Mouse (Mus musculus): ENCODE measurements around the gene Cd7.
"Not testable (repeated sequence)": the region's sequence is repeated elsewhere in the genome, so short reads cannot be mapped to it uniquely, and the experiment has no call there.

Cd7 gene

DNA sequence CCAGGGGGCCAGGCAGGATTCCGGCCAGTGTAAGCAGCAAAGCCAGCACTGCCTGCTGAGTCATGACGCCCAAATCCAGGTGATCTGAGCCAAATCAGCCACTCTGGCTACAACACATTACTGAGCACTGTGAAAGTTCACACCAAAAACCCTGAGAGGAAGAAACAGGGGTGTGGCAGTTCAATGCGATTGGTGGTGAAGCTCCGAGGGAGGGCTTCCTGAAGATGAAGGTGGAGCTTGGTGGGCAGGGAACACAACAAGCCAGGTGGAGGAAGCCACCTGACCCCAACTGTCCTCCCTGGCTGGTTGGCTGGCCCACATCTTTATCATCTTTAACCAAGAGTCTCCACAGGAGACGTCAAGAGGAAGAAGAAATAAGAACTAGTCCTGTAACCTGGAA lies at the start of gene Cd7:
Cd7 (minus strand) TSS at position 117 of the 400 bp plus-strand sequence.
- DNase-seq (ENCODE audit: low read depth), result no peak

DNA sequence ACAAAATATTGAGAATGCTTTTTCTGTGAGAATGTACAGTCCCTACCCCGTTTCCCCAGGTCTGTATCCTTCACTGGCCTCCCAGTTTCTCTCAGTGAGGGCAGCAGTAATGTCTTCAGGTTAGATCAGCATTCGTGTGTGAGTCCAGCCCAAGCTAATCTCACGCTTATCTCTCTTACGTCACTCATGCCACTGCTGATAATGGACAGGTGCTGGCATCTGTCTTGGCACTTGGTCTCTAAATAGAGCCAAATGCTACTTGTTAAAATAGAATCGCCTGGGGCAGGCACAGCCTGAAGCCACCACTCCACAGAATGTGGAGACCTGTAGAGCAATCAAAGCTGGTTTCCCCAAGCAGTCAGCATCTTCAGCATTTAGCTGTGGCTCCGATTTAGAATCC lies 49.8 kb upstream of the Cd7 start:
- no peak for DNase-seq (ENCODE audit: low read depth)

DNA sequence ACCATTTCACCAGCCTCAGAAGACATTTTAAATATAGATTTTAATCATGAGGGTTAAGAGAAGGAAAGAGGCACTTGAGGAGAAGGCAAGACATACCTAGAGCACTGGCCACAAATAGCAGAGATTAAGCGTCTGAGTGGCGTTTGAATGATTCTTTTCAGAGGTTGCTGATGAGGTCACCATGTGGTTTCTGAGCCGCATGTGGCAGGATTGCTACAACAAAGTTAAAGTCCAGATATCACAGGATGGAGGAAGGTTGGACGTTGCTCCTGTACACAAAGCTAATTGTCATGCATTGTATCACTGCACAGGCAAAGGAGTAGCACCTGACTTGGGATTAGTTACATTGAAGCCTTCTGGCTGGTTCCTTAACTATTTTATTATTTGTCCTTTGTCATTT lies 47.1 kb upstream of the Cd7 start:
- DNase-seq (ENCODE audit: low read depth), result no peak

DNA sequence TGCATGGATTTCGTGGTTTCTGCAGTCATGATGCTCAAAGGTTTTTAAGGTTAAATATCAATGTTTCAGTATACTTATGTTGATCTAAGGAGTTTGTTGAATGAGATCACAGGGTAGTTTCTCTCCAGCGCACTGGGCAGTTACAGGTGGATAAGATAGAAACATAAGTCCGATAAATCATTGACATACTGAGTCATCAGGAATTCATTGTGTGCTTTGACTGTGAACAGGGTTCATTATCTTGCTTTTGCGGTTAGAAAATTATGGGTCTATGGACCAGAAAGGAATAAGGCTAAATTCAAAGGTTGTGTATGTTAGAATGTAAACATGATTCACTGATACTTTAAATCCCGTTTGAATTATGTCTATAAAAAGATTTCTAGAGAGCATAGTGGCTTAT lies 46.0 kb upstream of the Cd7 start:
- no peak for DNase-seq (ENCODE audit: low read depth)

DNA sequence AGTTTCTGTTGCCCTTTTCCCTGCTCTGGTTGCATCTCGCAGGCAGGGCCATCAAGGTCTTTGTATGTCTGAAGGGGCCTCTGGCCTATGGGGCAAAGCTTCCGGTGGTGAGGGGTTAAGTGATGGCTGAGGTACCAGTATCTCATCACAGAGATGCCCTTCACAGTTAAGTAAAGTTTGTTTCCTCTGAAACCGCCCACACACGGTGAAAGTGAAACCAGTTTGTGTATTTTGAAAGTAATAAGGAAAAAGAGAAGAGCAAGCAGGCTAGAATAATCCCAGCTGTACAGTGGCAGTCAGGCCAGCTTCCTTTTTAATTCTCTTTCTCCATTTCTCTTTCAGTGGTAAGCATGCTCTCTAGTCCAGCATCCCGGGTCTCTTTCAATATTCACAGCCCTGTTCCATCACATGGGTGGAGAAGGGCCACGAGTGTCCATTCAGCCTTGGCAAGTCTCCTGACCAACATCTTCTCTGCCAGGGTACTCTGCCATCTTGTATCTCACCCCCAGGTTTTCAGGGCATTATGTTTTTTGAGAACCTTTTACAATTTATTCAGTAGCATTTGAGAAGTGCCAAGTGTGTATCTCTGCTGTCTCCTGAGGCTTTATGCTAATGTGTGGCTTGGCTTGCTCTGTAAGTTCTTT lies 43.8 kb upstream of the Cd7 start:
- no peak for DNase-seq (ENCODE audit: low read depth)

DNA sequence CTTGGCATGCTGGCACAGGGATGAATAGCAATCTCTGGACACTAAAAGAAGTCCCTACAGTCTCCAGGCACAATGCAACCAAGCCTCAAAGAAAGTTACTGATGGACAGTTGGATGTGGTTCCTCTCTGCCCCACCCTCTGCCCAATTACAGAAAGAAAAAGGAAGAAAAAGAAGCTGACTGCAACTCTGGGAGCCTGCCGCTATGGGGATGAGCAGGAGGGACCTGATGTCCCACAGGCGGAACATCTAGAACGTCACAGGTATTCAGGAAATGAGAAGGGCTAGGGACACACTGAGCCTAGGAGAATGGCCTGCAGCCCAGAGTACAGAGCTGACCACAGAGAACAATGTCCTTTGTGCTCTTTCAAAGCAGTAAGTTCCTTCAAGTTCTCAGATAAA lies 43.0 kb upstream of the Cd7 start:
- DNase-seq (ENCODE audit: low read depth), result no peak

DNA sequence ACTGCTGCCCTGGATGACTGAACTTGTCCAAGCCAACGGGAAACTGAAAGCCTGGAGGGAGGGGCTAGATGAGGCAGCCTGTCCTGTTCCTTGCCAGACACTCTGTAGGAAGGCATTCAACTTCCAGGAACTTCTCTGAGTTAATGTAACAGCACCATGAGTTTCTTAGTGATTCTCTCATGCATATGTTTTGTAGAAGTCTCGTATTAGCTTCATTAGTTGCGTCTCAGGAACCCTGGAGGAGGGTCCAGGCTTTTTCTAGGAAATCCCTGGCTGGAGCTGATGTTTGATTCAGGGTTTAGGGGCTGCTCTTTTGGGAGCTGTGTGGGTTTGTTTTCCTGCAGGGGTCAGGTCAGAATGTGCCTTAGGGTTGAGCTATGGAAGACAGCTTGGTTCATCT lies 41.9 kb upstream of the Cd7 start, which contains the start of gene Sectm1a:
Sectm1a (minus strand) TSS at position 101 of the 400 bp plus-strand sequence.
- DNase-seq (ENCODE audit: low read depth), result no peak

DNA sequence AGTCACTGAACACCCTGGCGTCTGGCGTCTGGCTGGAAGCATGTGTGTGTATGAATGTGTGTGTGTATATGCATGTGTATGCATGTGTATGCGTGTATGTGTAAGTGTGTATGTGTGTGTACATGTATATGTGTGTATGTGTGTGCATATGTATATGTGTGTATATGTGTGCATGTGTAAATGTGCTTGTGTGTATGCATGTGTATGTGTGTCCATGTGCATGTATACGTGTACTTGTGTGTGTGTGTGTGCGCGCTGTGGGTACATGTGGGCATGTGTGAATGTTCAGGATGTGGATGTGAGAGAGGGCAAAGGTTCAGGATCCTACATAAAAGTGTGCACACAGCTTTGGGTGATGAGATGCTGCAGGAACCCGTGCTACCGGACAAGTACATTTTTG lies 41.1 kb upstream of the Cd7 start:
- no peak for DNase-seq (ENCODE audit: low read depth)

DNA sequence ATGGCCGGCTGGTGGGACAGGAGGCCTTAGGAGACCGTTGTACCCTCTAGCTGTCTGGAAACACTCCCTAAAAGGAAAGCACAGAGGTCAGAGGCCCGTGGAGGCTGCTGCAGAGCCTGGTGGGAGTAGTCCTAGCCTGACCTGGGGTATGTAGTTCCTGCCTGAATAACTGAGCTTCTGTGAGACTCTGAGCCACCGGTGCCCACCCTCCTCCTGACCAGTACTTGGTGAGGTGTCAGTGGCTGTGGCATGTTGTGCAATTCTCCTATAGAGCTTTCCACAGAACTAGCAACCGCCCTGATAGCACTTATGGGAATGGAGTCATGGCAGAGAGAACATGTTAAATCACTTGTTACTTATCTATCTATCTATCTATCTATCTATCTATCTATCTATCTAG lies 36.4 kb upstream of the Cd7 start:
- no peak for DNase-seq (ENCODE audit: low read depth)

DNA sequence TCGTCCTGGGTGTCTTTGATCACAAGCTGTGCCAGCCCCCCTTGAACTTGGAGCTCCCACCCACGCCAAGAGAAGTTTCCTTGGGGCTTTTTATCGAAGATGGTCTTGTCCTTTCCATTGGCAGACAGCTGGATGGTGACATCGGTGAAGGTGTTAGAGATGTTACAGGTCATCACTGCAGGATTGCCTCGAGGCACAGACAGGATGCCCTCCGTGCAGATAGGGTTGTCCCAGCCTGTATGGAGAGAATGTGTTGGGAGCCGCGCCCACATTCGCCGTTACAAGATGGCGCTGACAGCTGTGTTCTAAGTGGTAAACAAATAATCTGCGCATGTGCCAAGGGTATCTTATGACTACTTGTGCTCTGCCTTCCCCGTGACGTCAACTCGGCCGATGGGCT lies 30.4 kb upstream of the Cd7 start:
- not testable (repeated sequence) for DNase-seq (ENCODE audit: low read depth)

DNA sequence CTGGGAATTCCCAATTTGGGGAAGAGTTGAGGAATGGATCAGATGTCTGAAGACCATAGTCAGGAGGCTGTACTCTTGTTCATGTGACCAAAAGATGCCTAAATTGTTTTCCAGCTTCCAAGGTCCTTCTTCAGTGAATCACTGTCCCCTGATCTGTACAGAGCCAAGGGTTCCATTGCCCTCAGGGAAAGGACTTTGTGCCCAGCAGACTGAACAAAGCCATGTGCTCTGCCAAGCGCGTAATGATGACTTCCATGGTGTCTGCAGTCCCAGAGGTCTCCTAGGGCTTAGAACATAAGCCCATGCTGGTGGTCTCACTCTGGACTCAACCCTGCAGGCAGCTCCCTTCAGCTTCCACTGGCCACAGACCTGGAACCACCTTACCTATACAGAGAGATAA lies 28.7 kb upstream of the Cd7 start:
- no peak for DNase-seq (ENCODE audit: low read depth)

DNA sequence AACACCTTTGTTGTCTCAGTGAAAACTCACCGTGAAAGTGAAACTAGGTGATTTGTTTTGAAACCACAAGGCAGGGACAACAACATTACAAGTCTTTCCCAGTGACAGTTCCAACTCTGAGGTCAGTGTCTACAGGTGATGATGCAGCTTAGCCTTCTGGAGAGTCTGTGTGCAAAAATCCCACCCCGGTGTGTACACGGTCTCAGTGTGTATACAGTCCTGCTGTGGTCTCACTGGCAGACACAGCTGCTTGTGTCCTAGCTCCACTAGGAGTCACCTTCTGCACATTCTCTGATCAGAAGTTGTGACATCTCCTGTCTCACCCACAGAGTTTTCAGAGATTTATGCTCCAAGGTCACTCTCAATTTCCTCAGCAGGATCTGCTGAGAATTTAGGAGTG lies 25.0 kb upstream of the Cd7 start:
- no peak for DNase-seq (ENCODE audit: low read depth)

DNA sequence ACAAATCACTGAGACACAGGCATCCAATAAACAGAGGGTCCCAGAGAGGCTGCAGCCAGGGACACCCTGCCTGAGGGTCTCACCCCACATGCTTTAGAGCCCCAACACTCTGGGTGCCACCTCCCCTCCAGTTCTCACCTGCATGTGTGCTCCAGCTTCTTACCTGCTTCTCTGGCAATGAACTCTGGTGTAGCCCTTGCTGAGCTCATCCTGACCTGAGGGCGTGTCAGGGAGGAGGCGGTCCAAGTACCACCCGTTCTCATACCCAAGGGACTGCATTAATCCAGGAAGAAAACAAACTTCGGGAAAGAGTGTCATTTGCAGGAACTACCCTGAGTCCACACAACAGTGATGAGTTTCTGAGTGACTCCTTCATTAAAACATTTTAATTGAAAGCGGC lies 24.2 kb upstream of the Cd7 start, which contains the start of gene Sectm1b:
Sectm1b (minus strand) TSS at position 191 of the 400 bp plus-strand sequence.
- no peak for DNase-seq (ENCODE audit: low read depth)

DNA sequence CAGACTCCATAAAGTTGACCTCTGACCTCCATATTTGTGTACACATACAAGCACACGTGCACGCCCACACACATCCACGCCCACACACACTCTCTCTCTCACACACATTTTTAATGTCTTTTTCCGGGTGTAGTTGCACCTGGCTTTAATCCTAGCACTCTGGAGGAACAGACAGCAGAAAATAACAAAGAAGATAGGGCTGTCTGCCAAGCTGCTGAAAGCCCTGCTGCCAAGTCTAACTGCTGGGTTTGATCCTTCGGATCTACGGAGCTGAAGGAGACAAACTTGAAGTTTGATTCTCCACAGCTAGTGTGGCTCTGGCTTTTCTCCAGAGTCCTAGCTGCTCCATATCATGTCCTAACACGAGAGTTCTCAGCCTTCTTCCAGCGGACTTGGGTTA lies 22.4 kb upstream of the Cd7 start:
- no peak for DNase-seq (ENCODE audit: low read depth)

DNA sequence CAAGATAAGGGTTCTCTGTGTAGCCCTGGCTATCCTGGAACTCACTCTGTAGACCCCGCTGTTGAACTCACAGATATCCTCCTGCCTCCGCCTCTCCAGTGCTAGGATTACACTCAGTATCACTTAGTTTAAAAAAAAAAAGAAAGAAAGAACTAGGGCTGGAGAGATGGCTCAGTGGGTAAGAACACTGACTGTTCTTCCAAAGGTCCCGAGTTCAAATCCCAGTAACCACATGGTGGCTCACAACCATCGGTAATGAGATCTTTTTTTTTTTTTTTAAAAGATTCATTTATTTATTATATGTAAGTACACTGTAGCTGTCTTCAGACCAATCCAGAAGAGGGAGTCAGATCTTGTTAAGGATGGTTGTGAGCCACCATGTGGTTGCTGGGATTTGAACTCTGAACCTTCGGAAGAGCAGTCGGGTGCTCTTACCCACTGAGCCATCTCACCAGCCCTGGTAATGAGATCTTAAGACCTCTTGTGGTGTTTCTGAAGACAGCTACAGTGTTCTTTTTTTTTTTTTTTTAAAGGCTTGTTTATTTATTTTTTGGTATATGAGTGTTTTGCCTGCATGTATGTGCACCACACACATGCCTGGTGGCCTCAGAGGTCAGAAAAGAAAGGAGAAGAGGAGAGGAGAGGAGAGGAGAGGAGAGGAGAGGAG lies 21.3 kb upstream of the Cd7 start:
- not testable (repeated sequence) for DNase-seq (ENCODE audit: low read depth)

DNA sequence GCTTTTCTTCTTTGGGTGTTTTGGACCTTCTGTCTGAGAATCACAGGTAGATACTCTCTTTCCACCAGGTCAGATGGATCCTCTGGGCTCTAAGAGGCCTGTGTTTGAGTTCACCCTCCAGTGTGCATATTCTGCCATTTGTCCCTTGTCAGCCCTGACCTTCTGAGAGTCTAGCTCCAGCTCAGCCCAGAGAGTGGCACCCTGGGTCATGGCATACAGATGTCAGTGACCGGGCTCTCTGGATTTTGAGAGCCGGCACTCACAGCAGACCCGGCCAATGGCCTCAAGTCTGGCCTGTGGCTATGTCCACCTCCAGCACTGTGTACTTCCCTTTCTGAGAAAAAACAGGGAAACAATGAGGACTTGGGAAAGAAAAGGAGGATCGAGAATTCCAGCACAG lies 20.3 kb upstream of the Cd7 start:
- no peak for DNase-seq (ENCODE audit: low read depth)

DNA sequence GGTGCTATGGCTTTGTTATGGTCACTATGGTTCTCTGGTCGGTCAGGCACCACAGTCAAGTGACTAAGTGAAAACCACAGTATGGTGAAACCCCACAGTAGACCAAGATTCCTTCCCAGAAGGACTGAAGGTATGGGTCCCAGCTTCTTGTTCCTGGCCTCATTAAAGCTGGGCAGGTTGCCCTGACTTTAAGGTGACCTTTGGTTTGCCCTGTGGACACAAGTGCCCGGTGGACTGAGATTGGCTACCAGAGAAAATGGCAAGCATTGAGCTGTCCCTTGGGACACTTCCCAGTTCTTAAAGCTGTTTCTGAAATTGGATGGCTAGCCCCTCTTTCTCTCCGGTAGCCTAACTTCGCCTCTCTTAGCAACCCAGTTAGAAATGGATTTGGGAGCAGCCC lies 19.7 kb upstream of the Cd7 start:
- DNase-seq (ENCODE audit: low read depth), result no peak

DNA sequence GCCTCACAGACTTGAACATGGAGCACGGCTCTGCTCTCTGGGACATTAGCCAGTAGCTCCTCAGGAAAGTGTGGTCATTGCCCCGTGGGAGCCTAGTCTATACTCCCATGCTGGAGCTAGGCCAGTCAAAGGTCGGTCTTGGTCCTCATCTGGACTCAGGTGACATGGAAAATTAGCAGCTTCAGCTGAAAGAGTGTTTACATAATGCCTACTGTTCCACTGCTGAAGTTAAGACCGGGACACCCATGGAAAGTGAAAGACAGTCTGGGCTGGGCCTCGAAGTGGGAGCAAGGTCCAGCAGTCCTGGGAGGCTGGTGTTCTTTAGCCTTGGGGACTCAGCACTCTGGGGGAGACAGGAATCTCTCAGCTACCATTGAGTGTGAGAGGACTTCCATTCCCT lies 18.9 kb upstream of the Cd7 start:
- DNase-seq (ENCODE audit: low read depth), result no peak

DNA sequence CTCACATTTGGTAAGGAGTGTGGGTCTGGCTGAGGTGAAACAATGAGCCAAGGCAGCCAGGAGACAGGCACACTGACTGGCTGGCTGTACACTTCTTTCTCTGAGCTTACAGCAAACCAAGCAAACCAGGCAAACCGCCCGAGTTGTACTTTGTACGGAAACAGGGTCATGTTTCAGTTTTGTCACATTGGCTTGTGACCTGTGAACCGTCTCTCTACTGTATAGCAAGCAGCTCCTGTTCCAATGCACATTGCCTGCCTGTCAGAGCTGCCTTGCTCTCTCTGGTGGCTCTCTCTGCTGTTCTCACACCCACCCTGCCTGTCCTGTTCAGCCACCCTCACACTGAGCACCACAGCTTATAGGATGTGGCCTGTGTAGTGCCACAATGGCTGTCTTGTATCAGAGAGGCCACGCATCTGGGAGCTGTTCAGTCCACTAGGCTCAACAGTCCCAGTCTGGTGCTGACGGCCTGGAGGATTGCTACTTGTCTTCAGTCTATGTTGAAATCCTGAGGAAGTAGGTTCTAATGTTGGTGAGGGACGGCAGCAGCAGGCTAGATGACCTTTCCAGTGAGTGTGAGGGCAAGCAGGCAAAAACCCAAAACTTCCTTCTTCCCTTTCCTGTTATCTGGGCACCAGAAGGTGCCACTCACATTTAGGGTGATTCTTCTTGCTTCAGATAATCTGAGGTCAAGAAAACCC lies 17.5 kb upstream of the Cd7 start:
- DNase-seq (ENCODE audit: low read depth), result no peak

DNA sequence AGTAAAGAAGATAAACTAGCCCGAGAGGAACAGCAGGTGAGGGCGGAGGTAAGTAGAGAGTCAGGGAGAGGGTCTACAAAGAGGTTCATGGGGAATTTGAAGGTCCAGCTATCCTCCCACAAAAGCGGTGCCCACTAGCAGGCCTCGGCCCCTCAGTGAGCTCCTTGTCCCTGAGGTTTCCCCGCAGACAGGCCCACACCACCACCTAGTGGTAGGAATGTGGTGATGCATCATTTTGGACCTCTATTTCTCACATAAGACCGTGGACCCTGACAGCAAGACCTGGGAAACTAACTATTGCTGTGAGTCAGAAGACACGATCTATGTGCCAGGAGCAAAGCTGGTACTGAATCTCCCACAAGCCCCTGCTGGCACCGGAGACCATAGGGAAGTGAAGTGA lies 14.3 kb upstream of the Cd7 start:
- peak; percentile 68 for DNase-seq (ENCODE audit: low read depth)

DNA sequence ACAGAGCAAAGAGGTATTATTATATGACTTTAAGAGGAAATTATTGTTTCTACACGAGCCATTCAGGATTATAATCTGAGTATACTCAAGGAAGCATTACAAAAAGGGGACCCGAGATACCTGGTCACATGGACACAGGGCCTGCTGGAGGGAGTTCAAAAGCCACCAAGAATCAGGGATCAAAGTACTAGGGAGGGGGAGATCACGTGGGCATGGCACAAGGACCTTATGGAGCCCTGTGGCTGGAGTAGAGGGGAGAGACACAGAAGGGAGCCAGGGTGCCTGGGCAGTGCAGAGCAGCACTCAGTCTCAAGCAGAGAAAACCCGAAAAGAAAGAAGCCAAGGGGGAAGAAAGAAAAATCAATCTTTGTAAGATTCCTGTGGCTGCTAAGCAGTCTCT lies 13.2 kb upstream of the Cd7 start:
- no peak for DNase-seq (ENCODE audit: low read depth)

DNA sequence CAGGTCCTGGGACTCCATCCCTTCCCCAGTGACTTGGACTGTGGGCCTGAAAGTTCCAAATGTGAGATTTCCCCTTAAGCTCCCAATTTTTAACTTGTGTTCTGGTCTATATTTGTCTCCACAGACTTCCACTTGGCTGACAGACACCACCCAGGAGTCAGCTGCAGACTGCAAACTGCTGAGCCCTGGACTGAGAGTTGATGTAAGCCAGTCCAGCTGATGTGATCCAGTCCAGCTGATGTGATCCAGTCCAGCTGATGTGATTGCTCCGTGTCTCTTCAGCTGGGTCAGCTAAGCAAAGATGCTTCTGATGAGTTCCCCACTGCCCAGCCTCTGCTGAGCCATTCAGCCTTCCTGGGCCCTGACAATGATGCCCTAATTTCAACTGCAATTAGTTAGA lies 12.6 kb upstream of the Cd7 start:
- no peak for DNase-seq (ENCODE audit: low read depth)

DNA sequence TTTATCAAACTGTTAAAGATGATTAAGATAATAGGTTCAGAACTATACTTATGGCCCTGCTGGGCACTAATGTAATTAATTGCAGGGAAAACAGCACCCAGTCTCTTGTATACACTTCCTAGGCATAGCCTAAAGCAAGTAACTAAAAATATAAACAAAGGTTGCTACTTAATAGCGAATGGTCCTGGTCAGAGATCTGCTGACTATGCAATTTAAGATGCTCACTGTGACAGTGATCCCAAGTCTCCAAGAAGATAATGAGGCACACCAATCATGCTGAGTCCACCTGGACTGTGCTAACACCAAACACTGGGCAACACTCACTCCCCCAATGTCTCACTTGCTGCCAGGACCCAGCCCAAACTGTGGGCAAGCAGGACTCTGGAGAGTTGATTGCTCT lies 10.6 kb upstream of the Cd7 start:
- DNase-seq (ENCODE audit: low read depth), result no peak
